Mouse (Mus musculus) kidney, embryonic 16.5 days (tissue): ENCODE results near the gene Cnga3. TPM values are rescaled to one million over a fixed set of nuclear protein-coding genes. Genes with fewer than 3 reads are reported as not detected.

ENCODE experiments used
- polyA plus RNA-seq: library from polyadenylated mRNA; unstranded; fragments of >200 nt; fragmentation: Nextera tagmentation; extraction: Ambion mirVana; gene quantifications from 2 replicates; pipeline ENCODE4 v1.2.1, GENCODE M21; 2015

The Cnga3 gene
- polyA plus RNA-seq, 1 experiment from 2014 or later: 0.07 TPM

Other genes starting within 250 kb of the Cnga3 start
- 0.25 TPM in 1 of 2 replicates, not detected in the other for gene Vwa3b, start 187.8 kb upstream of the Cnga3 start, polyA plus RNA-seq
- gene Inpp4a, start 85.4 kb downstream of the Cnga3 start, polyA plus RNA-seq: 19.2 and 21.3 TPM in 2 replicates
- gene Coa5, start 215.7 kb downstream of the Cnga3 start, polyA plus RNA-seq: 59.9 and 60.1 TPM in 2 replicates
- 128 and 144 TPM in 2 replicates for gene Unc50, start 215.7 kb downstream of the Cnga3 start, polyA plus RNA-seq